Mouse (Mus musculus): ENCODE measurements around the gene Mup20. TPM values are rescaled to one million over a fixed set of nuclear protein-coding genes. Genes with fewer than 3 reads are reported as not detected.
"Not testable (repeated sequence)": the region's sequence is repeated elsewhere in the genome, so short reads cannot be mapped to it uniquely, and the experiment has no call there.

Mup20 gene
- total RNA-seq (2017): not detected in 2 replicates

GRCm38 (mm10) chr4:62054058-62054457 lies at the start of gene Mup20:
TSS of gene Mup20 (minus strand) at chr4:62054158.
- ATAC-seq (ENCODE audit: extremely low read depth, insufficient number of reproducible peaks, low FRiP score, poor library complexity, severe bottlenecking): not testable (repeated sequence)

GRCm38 (mm10) chr4:62103366-62103765 lies 49.4 kb upstream of the Mup20 start:
- not testable (repeated sequence) for ATAC-seq (ENCODE audit: extremely low read depth, insufficient number of reproducible peaks, low FRiP score, poor library complexity, severe bottlenecking)

- no peak for ATAC-seq (ENCODE audit: extremely low read depth, insufficient number of reproducible peaks, low FRiP score, poor library complexity, severe bottlenecking)
Observed at GRCm38 (mm10) chr4:62087953-62088352, 34.0 kb upstream of the Mup20 start.

GRCm38 (mm10) chr4:62087241-62087640 lies 33.3 kb upstream of the Mup20 start, which contains the start of gene Mup3:
TSS of gene Mup3 (minus strand) at chr4:62087342.
- ATAC-seq (ENCODE audit: extremely low read depth, insufficient number of reproducible peaks, low FRiP score, poor library complexity, severe bottlenecking): no peak

DNA sequence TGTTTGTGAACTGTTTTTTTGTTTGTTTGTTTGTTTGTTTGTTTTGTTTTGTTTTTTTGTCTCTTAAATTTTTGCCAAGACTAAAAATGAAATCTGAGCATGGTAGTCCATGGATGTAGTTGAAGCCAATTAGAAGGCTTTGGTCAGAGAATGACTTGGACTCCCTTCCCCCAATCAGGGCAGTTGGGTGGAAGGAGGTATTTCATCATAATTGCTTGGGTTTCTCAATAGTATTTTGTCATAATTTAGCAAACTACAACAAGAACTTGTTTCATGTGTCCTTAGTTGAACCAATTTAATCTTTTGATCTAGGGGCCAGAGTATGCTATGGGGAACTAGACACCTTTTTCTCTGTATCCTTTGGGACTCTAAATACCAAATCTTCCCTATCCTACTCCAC lies 28.8 kb upstream of the Mup20 start:
- no peak for ATAC-seq (ENCODE audit: extremely low read depth, insufficient number of reproducible peaks, low FRiP score, poor library complexity, severe bottlenecking)

DNA sequence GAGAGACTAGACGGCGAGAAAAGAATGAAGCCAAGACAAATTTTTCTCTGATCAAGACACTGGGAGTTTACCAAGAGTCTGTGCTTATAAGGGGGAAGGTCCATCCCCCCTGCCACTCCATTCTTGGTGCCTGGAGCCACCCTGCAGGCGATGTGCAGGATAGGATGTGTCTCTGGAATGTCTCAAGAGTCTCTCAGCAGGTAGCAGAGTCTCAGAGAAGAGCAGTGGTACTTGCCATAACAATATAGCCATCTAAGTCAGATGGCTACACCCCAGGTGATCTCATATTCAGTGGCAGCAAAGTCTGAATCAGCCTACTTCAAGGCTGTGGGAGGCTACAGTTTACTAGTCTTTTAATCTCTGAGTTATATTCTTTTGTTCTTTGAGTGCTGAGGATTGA lies 21.2 kb upstream of the Mup20 start:
- ATAC-seq (ENCODE audit: extremely low read depth, insufficient number of reproducible peaks, low FRiP score, poor library complexity, severe bottlenecking): no peak

DNA sequence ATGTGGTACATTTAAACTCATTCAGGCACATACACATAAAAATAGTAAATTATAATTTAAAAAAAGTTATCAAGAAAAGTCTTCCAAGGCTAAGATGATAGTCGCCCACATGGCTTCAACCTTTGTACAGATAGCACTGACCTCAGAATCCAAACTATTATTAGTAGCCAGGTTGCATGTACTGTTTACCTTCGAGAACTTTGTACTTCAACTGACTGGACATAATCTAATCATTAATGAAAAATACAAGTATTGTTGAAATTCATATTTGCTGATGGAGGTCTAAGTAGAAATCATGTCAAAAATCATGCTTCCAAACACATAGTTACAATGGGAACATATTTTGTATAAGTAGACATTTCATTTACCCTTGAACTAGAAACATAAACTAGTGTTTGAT lies 822 bp upstream of the Mup20 start:
- ATAC-seq (ENCODE audit: extremely low read depth, insufficient number of reproducible peaks, low FRiP score, poor library complexity, severe bottlenecking): not testable (repeated sequence)

GRCm38 (mm10) chr4:62026281-62026680 lies 27.7 kb downstream of the Mup20 start:
- ATAC-seq (ENCODE audit: extremely low read depth, insufficient number of reproducible peaks, low FRiP score, poor library complexity, severe bottlenecking): no peak

DNA sequence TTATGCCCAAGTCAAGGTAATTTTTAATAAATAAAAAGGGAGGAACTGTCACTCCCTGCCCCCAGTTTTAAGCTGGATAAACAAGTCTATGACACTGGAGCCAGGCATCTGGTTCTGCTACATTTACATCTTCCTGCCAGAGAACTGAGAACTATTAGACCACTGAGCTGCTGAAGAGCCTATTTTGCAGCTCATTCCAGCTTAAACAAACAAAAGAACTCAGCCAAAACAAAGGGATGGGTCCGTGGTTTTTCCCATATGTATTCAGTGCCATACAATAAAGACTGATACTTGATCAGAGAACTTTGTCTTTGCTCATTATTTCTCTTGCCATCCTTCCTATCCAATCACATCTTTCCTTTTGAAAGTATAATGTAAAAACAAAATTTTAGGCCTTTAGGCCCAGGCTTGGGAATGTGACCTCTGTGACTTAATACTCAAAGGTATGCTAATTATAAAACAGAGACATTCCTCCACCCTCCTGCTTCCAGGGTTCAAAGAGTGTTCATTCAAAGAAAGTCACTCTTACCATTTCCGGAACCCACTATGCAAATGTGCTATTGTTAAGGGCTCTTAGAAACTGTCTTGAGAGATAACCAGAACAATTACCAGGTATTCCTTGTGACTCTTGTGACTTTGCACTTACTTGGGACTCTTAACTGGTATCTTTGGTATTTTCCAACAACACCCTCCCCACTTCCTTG lies 29.6 kb downstream of the Mup20 start:
- no peak for ATAC-seq (ENCODE audit: extremely low read depth, insufficient number of reproducible peaks, low FRiP score, poor library complexity, severe bottlenecking)

GRCm38 (mm10) chr4:62023646-62024045 lies 30.3 kb downstream of the Mup20 start:
- no peak for ATAC-seq (ENCODE audit: extremely low read depth, insufficient number of reproducible peaks, low FRiP score, poor library complexity, severe bottlenecking)

DNA sequence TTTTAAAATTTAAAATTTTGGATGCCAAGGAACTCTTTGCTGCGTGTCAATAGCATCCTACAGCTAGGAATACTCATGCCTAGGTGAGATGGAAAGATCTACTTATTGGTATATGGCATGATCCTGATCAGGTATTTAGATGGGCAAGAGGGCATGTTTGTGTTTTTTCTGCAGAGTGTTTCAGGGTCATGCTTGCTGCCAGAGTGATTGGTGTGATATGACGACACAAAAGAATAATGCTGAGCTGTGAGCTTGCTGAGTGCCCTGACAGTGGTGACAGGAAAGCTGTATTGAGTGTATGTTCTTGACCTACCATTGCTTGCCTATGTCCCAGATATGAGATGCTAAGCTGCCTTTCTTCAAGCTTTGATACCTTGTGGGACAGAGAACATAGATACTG lies 30.8 kb downstream of the Mup20 start:
- ATAC-seq (ENCODE audit: extremely low read depth, insufficient number of reproducible peaks, low FRiP score, poor library complexity, severe bottlenecking): no peak

GRCm38 (mm10) chr4:62020511-62020910 lies 33.4 kb downstream of the Mup20 start:
- ATAC-seq (ENCODE audit: extremely low read depth, insufficient number of reproducible peaks, low FRiP score, poor library complexity, severe bottlenecking): not testable (repeated sequence)

Other genes with a start within 250 kb of the Mup20 start
- gene Mup5, start 218.9 kb downstream of the Mup20 start, total RNA-seq (2017): not detected in 2 replicates
- gene Mup3, start 33.2 kb upstream of the Mup20 start, total RNA-seq (2017): not detected in 2 replicates
- not detected in 2 replicates for gene Mup21, start 96.7 kb upstream of the Mup20 start, total RNA-seq (2017)
- not detected in 2 replicates for gene Zfp37, start 176.9 kb upstream of the Mup20 start, total RNA-seq (2017)
- gene Slc31a2, start 208.4 kb upstream of the Mup20 start, total RNA-seq (2017): 13.7 and 20.6 TPM in 2 replicates